Comparison of ENCODE assay signal across 8 mouse cellular contexts in the genomic region with DNA sequence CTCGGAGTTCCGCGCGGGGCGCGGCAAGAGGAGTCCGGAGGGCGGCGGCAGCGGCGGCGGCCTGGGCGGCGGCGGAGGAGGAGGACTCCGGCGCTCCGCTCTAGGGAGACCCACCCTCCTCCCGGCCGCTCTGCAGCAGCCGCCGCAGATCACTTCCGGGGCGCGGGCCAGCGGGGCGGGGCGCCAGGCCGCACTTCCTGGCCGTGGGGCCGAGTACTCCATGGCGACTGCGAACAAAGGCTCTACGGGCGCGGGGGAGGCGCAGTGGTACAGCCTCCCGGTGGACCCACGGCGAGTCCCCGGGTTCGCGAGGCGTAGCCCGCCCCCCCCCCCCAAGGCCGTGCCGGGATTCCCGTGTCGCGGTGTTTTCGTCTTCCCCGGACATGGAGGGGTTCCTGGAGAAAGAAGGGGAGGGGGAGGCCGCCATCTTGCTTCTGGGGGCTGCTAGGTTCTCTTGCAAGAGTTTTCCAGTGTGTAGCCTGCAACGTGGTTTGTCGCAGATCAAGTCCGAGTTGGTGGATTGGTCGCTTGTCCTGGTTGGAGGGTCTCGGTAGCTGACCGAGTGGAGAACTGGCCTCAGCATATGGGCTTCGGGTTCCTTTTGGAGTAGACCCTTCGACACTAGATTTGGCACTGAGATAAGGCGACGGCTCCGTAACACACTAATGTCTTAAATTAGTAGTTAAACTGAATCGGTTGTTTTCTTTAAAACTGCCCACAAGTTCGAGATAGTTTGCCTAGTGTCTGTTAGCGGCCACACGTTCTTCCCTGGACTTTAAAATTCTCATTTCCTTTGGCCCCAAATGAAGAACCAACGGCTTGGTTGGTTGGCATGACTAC. TPM values are rescaled to one million over a fixed set of nuclear protein-coding genes. Genes with fewer than 3 reads are reported as not detected.
DNase-seq lines count a peak whose midpoint lies in the region; ATAC-seq and TF ChIP-seq lines count a peak whose summit lies in the region.

A gene (minus strand): TSS at position 162 of the 840 bp plus-strand sequence.

- no peaks in the 10 kb centered on the region for H3K9me3 ChIP-seq in embryonic facial prominence, embryonic 15.5 days (replicated peaks)
- H3K9me3 ChIP-seq in kidney, embryonic 15.5 days (replicated peaks), result no peaks in the 10 kb centered on the region

- 8% methylated on average over 69 of the region's 69 CpGs for WGBS in bone marrow, adult 2 months
- WGBS in embryonic facial prominence, embryonic 15.5 days, result 7% methylated on average over 54 of the region's 69 CpGs
- 9% methylated on average over 66 of the region's 69 CpGs for whole genome bisulfite sequencing in kidney, embryonic 15.5 days

- peak within 1 kb of the TSS; percentile 70 for H3K9ac ChIP-seq in embryonic facial prominence, embryonic 15.5 days
- peak within 1 kb of the TSS; percentile 88 for H3K9ac ChIP-seq in kidney, embryonic 15.5 days

- peak within 1 kb of the TSS; percentile 75 for H3K4me3 ChIP-seq in bone marrow, adult 2 months (replicated peaks; ENCODE audit: control insufficient read depth, low read depth, low read length)
- H3K4me3 ChIP-seq in embryonic facial prominence, embryonic 15.5 days (replicated peaks), result peak within 1 kb of the TSS; percentile 91
- peak within 1 kb of the TSS; percentile 97 for H3K4me3 ChIP-seq in kidney, embryonic 15.5 days (replicated peaks)

- TF ChIP-seq POLR2A in bone marrow, adult 2 months (IDR thresholded peaks at IDR 0.05; ENCODE audit: borderline replicate concordance, control insufficient read depth, low read depth, low read length), result peak; percentile 75; the same call in 1 of the 2 replicates

- no peaks in the 10 kb centered on the region for H3K36me3 ChIP-seq in embryonic facial prominence, embryonic 15.5 days
- no peaks in the 10 kb centered on the region for H3K36me3 ChIP-seq in kidney, embryonic 15.5 days

- no peaks in the 10 kb centered on the region; the same call in 1 of the 2 replicates for H3K4me1 ChIP-seq in bone marrow, adult 2 months (ENCODE audit: control insufficient read depth, insufficient read depth, low read length)
- H3K4me1 ChIP-seq in embryonic facial prominence, embryonic 15.5 days, result peaks cover 7% of the 10 kb centered on the region
- peaks cover 11% of the 10 kb centered on the region for H3K4me1 ChIP-seq in kidney, embryonic 15.5 days

- peak within 1 kb of the TSS; percentile 66 for H3K4me2 ChIP-seq in embryonic facial prominence, embryonic 15.5 days (replicated peaks)
- H3K4me2 ChIP-seq in kidney, embryonic 15.5 days, result peak within 1 kb of the TSS; percentile 67

- peak; percentile 99 for ATAC-seq in embryonic facial prominence, embryonic 15.5 days (ENCODE audit: insufficient number of reproducible peaks, low FRiP score, low TSS enrichment, low read depth)
- ATAC-seq in kidney, embryonic 15.5 days (replicated peaks; ENCODE audit: low FRiP score), result peak; percentile 100
- peak; percentile 89 for ATAC-seq in monocyte, adult 5-6 weeks (replicated peaks; ENCODE audit: insufficient number of reproducible peaks, low FRiP score, low TSS enrichment, poor library complexity, severe bottlenecking)

- DNase-seq in 416B (ENCODE audit: low read depth) (peak; percentile 80), liver (peak; percentile 89)
- DNase-seq in heart, adult 9 months (ENCODE audit: low spot score in 2 of 2), result peak; percentile 94
- DNase-seq in spleen, postnatal 4 days (ENCODE audit: low spot score in 2 of 2), result peak; percentile 88 to 94

- H3K27ac ChIP-seq in bone marrow, adult 2 months (ENCODE audit: control insufficient read depth, insufficient read depth, low read depth, low read length, poor library complexity), result peak within 1 kb of the TSS; percentile 87
- peak within 1 kb of the TSS; percentile 89 for H3K27ac ChIP-seq in embryonic facial prominence, embryonic 15.5 days (replicated peaks)
- peak within 1 kb of the TSS; percentile 92 for H3K27ac ChIP-seq in kidney, embryonic 15.5 days

- H3K27me3 ChIP-seq in embryonic facial prominence, embryonic 15.5 days, result no peaks in the 10 kb centered on the region
- no peaks in the 10 kb centered on the region for H3K27me3 ChIP-seq in kidney, embryonic 15.5 days

- no peak for TF ChIP-seq CTCF in bone marrow, adult 2 months (IDR thresholded peaks at IDR 0.05; ENCODE audit: control insufficient read depth, insufficient read depth, low read length)

RNA-seq across cellular contexts. Expression of the gene that starts here (rescaled TPM):
- polyA plus RNA-seq in bone marrow, adult 2 months (2011; ENCODE audit: insufficient read depth, insufficient read length, low replicate concordance, missing spikeins), result 8.8 and 19.0 TPM in 2 replicates
- 108 and 111 TPM in 2 replicates for polyA plus RNA-seq in embryonic facial prominence, embryonic 15.5 days (2015; fragmentation: Nextera tagmentation; extraction: Ambion mirVana)
- polyA plus RNA-seq in kidney, embryonic 15.5 days (2015; fragmentation: Nextera tagmentation; extraction: Ambion mirVana), result 101 and 104 TPM in 2 replicates
- 52.1 to 58.2 TPM (median 55.3 TPM) in 3 replicates for total RNA-seq in monocyte, adult 5-6 weeks (2017)

Comparison
In these comparisons a context has a peak if more than half of its experiments do, and no peak if none do; other contexts are left out.
1. Peak in every context shown above with its lines: DNase-seq, ATAC-seq, H3K4me3 ChIP-seq and H3K27ac ChIP-seq.